Mouse (Mus musculus) cerebellum, postnatal 36 days (tissue): ENCODE results near the gene Gdpd2.

Experiments used
- DNase-seq, 2 experiments: peaks; one replicate each; pipeline ENCODE4 v3.0.0; 2021 to 2022; ENCODE audit warnings: mixed read lengths in 2 of 2

The Gdpd2 gene

GRCm38 (mm10) chrX:100729665-100730188, at the start of gene Gdpd2:
Gene Gdpd2, plus strand, starts transcription at chrX:100729873.
- DNase-seq = peak; percentile 44 to 47

GRCm38 (mm10) chrX:100686527-100686926, 43.1 kb upstream of the Gdpd2 start:
- DNase-seq = no peak

DNA sequence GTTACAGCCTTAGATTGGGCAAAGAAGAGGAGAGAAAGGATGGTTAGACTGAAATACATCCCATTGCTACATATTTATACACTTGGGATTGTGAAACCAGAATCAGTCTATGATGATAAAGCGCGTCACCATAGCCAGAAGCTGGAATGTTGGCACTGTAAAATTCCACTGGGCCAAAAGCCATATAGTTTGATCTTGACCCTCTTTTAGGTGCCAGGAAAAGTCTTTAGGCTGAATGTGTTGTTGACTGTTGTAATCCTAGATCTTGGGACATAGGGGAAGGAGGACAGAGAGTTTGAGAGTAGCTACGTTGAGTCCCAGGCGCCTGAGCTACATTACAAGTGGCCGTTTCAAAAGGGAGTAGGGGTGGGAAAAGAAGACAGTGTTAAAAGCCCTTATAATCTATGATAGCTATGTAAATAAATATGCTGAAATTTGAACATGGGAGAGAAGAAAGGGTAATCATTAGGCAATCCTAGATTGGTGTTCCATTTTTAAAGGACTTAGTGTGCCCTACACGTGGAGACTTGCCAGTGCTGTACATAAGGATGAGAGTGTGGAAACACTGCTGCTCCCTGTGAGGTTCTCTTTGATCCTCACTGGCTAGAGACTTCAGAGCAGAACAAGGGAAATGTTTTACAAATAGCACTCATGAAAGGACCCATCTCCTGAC, 42.2 kb upstream of the Gdpd2 start:
- DNase-seq = no peak

DNA sequence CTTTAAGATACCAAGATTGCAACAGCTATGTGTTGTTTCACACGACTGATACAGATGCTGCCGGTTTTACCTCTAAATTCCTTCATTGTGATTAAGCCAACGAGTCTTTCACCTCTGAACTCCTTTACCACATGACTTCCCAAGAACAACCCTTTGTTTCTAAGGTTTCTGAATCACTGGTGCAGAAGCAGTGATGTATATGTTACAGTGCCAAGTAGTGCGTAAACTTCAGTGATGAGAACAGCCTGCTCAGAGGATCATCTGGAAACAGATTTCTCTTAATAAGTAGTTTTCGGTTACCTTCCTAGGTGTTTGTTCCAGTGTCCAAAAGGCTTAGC, 41.7 kb upstream of the Gdpd2 start:
- DNase-seq = no peak

GRCm38 (mm10) chrX:100696776-100697175, 32.9 kb upstream of the Gdpd2 start:
- no peak for DNase-seq

- DNase-seq = no peak
Measured at GRCm38 (mm10) chrX:100708032-100708431, 21.6 kb upstream of the Gdpd2 start.

- no peak for DNase-seq
Measured at GRCm38 (mm10) chrX:100716173-100716572, 13.5 kb upstream of the Gdpd2 start.

- no peak for DNase-seq
Measured at GRCm38 (mm10) chrX:100728947-100729346, 726 bp upstream of the Gdpd2 start.

- no peak for DNase-seq
Measured at GRCm38 (mm10) chrX:100730266-100730665, 593 bp downstream of the Gdpd2 start.

- DNase-seq = no peak
Measured at GRCm38 (mm10) chrX:100734359-100734758, 4.7 kb downstream of the Gdpd2 start.

DNA sequence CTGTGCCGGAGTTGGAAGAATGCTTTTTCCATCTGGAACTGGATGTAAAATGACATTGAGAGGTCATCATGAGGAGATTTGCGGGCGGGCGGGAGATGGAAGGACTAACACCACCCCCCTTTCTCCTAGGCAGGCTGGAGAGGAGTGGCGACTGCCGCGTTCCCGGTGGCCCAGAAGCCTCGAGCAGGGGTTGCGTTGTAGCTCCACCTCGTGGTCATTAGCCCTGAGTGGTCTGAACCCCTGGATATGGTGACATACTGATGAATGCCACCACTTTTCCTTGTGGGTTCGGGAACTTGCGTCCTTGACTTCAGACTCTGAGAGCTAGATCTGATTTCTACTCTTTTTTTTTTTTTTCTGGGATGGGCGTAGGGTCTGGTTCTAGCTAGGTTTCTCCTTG, 9.2 kb downstream of the Gdpd2 start:
- DNase-seq = peak; percentile 66 to 71

- DNase-seq = peak in 1 of 2 experiments; percentile 13
Measured at GRCm38 (mm10) chrX:100739443-100739842, 9.8 kb downstream of the Gdpd2 start.

DNA sequence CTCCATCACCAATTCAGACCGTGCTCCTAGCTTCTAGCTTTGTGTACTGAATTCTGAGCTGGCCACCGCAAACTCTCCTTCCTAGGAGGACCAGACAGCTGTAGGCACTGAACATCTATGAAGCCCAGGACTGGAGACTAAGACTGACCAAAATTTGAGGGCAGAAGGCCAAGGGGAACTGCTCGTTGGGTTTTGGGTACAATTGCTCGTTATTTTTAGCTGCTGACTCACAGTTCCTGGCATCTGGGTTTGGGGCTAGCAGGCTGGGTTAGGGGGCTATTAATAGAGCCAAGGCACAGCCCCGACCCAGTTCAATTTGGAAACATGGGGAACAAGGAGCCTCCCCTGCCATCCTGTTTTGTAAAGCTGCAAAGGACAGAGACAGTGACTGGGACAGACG, 11.1 kb downstream of the Gdpd2 start:
- DNase-seq = no peak

- peak; percentile 56 to 66 for DNase-seq
Measured at GRCm38 (mm10) chrX:100741940-100742339, 12.3 kb downstream of the Gdpd2 start.

GRCm38 (mm10) chrX:100765855-100766254, 36.2 kb downstream of the Gdpd2 start:
- DNase-seq = no peak

DNA sequence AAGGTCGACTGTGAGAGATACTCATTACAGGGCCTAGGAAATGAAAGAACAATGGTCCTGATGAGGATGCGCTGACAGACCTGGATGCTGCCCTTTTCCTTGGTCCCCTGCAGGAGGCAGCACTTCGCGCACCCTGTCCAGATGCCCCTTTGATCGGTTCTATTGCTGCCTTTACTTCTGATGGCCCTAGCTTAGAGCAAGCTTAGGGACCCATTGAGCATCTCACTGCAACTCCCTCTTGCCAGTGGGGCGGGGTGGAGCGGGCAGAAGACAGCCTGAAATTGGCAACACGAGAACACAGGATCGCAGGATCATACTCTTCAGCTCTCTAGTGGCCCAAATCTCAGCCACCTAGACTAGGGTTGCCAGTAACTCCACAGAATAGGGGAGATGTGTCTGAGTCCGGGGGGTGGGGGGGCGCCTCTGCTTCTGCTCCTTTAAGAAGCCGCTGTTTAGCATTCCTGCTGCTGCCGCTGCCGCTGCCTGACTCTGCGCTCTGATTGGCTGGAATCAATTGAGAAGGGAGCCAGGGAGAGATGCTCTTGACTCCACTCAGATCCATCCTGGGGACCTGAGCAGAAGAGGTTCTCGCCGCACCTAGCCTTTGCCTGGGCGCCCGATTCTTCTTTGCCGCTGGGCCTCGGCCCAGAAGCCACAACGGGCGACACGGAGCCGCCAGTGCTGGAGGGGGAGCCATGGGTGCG, 37.7 kb downstream of the Gdpd2 start, which contains the start of gene Dlg3:
Dlg3 (plus strand) TSS at position 542 of the 704 bp plus-strand sequence.
- peak; percentile 67 to 71 for DNase-seq

DNA sequence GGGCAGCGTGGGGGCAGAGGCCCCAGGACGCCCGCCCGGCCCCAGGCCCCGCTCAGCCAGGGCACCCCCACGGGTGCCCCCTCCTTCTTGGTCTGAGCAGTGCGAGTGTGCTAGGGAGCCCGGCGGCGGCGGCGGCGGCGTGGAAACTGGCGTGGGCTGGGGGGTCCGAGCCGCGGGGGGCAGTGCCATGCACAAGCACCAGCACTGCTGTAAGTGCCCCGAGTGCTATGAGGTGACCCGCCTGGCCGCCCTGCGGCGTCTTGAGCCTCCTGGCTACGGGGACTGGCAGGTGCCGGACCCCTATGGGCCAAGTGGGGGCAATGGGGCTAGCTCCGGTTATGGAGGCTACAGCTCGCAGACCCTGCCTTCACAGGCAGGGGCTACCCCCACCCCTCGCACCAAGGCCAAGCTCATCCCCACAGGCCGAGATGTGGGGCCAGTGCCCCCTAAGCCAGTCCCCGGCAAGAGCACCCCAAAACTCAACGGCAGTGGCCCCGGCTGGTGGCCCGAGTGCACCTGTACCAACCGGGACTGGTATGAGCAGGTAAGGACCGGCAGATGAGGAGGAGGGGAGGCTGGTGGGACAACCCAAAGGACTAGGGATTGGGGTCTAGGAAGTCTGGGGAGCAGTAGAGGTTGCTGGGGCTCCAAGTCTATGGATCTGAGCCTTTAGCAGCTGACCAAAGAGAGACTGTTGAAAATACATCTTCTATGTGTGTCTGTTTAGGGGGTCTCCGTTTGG, 38.4 kb downstream of the Gdpd2 start:
- DNase-seq = peak; percentile 16 to 35

DNA sequence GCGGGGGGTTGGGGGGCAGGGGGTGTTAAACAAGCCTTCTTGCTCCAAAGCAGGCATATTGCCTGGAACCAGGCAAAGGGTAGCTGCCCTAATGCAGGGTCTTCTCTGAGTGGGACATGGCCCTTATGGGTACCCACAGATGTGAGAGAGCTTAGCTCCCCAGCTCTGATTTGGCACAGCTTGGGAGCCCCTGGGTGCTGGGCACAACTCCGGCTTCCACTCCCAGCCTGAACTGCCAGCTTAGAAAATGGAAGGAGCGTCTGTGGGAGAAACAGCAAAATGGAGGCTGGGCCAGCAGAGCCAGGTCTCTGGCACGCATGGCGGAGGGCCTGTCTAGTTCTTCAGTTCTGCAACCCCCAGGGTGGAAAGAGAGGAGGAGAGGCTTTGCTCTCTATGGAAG, 39.6 kb downstream of the Gdpd2 start:
- peak; percentile 20 to 21 for DNase-seq

DNA sequence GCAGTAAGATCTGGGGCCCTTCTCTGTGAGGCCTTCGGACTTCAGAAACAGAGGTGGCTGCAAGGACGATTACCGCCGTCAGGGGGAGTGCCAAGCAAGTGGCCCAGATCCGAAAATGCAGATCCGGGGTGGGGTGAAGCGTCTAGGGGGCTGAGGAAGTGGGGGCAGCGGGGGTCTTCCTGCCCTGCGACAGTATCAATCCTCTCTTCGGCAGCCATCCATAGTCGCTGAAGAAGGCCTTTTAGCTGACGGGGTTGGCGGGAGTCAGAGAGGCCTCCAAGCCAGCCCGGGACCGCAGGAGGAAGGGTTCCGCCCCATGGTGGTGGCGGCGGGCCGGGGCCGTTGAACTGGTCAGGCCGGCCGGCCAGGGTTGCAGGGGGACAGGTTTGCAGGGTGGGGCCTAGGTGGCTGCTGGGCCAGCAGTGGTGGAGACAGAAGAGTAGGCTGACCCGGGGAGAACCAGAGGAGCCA, 44.7 kb downstream of the Gdpd2 start:
- DNase-seq = peak; percentile 51

- no peak for DNase-seq
Measured at GRCm38 (mm10) chrX:100775405-100775804, 45.7 kb downstream of the Gdpd2 start.

DNA sequence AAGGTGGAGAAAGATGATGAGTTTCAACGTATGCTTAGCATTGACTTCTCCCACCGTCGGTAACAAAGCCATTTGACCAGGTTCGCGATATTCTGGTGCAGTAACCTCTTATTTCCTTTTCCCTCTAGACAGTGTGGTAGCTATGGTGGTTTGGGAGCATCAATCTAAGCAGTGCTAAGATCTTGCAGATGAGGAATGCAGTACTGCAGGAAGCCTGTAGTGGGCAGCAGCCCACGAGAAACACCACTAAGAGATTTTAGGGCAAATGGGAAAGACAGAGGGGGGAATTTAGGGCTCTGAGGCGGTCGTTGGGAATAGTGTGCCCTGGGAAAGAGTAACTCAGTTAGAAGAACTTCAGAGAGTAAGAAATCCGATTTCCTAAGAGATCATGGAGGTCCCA, 46.8 kb downstream of the Gdpd2 start:
- peak; percentile 70 to 73 for DNase-seq

DNA sequence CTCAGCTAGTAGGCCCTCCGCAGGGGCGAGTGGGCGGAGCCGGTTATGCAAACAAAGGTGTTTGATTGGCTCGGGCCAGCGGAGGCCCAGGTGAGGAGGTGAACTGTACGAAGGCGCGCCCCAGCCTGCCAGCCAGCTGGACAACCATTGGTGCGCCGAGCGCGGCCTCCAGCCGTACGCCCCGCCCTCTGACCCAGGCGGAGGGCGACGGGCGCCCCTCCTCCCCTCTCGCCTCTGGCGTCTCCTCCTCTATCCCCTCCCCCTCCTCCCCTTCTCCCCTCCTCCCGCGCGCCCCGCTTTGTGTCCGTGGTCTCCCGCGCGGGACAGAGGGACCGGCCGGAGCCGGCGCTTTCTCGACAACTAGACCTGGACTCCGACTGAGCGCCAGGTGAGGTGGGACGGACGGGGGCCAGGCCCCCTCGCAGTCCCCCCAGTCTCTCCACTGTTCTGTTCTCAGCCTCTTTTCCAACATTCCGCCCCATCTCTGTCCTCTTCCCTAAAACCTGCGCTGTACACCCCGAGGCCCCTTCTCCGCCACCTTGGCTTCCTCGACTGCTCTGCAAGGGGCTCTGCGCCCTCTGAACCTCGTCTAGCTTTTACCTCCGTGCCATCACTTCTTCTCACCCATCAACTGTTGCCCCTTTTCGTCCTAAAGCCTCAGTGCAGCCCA, 47.4 kb downstream of the Gdpd2 start:
- peak; percentile 66 to 75 for DNase-seq
